Mouse (Mus musculus) liver (tissue): ENCODE measurements around the gene Nipsnap3a.

Experiments used
- DNase-seq: peaks from one replicate; pipeline ENCODE4 v3.0.0-alpha.2; 2020; ENCODE audit warnings: mixed read lengths

The Nipsnap3a gene

DNA sequence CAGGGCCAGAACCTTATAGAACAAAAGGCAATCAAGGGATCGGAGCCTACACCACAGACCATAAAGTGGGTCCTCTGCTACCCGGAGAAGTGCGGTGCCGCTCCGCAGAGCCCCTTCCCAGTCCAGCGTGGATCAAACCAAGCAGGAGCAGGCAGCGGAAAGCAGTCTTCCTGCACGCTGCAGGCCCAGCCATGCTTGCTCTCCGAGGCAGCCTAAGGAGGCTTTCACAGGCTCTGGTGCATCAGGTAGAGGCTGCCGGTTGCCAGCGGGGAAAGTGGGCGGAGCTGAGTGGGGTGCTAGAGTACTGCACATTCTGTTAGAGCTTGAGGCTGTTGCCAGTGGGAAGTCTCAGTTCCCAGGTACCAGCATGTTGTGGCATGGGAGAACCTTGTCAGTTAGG is at the start of gene Nipsnap3a:
TSS of gene Nipsnap3a (plus strand) at position 25 of the 400 bp plus-strand sequence.
- peak; percentile 10 for DNase-seq

- DNase-seq: no peak
Observed at GRCm38 (mm10) chr4:52946665-52947064, 42.4 kb upstream of the Nipsnap3a start.

DNA sequence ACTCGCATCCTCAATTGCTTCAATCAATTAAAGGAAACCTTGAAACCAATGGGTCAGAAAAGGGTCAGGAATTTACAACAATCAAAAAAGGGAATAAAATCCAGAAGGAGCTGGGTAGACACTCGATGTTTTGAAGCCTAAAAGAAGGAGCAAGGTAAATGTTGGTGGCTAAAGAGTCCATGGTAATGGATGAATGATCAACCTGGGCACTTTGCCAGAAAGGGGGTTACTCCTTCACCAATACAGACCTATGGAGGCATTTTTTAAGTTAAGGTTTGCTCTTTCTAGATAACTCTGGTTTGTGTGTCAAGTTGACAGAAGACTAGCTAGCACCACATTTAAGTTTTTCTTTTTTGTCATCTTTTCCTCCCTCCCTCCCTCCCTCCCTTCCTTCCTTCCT is 40.1 kb upstream of the Nipsnap3a start:
- DNase-seq: no peak

DNA sequence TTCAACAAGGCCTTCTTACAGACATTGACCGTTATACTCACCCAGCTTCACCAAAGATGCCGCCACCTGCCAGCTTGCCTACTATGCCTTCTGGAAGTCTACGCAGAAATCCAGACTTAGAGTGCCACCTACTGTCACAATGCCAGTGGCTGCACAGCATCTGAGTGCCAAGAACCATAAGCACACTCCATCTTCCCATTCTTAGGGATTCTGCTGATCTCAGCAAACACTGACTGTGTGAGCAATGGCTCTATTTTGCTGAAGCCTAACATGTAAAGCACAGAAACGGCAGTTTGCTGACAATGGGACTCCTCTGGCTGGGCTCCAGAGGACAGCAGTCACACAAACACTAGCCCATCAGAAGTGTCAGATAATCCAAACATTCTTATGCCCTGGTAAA is 30.4 kb upstream of the Nipsnap3a start:
- DNase-seq: peak; percentile 5

DNA sequence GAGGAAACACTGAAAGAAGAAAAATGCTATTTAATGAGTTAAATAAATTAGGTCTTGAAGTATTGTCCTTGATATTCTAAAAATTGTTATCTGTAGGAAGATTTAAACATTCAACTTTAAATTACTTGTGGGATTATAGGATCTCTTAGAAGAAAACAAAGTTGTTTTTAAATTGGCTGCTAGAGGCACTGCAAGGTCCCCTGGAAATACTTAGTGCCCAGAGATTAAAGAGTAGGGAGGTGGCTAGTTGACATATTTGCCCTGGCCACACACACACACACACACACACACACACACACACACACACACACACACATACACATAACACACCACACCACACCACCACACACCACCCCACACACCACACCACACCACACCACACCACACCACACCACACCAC is 24.8 kb upstream of the Nipsnap3a start, which contains the start of gene Olfr270:
TSS of gene Olfr270 (plus strand) at position 301 of the 400 bp plus-strand sequence.
- no peak for DNase-seq

DNA sequence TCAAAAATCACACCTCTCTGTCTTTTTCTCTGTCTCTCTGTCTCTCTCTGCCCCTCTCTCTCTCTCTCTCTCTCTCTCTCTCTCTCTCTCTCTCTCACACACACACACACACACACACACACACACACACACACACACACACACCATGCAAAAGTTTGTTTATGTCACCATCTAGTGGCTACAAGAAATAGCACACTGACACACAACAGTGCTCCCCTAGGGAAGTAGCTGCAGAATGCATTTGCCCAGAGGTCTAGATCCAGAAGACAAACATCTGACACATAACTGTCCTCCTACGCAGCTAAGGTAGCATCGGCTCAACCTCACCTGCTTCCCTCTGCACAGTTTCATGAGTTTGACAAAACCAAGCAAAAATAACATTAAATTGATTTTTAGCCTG is 3.9 kb upstream of the Nipsnap3a start:
- DNase-seq: no peak

- no peak for DNase-seq
Observed at GRCm38 (mm10) chr4:52986266-52986665, 2.8 kb upstream of the Nipsnap3a start.

- no peak for DNase-seq
Observed at GRCm38 (mm10) chr4:52999449-52999848, 10.4 kb downstream of the Nipsnap3a start.

GRCm38 (mm10) chr4:53000154-53000553 is 11.1 kb downstream of the Nipsnap3a start:
- no peak for DNase-seq

GRCm38 (mm10) chr4:53009183-53009582 is 20.1 kb downstream of the Nipsnap3a start:
- no peak for DNase-seq

GRCm38 (mm10) chr4:53009871-53010270 is 20.8 kb downstream of the Nipsnap3a start:
- DNase-seq: no peak

GRCm38 (mm10) chr4:53011732-53012361 is 22.8 kb downstream of the Nipsnap3a start, which contains the start of gene Nipsnap3b:
Nipsnap3b (plus strand) TSS chr4:53011880.
- peak; percentile 98 for DNase-seq

DNA sequence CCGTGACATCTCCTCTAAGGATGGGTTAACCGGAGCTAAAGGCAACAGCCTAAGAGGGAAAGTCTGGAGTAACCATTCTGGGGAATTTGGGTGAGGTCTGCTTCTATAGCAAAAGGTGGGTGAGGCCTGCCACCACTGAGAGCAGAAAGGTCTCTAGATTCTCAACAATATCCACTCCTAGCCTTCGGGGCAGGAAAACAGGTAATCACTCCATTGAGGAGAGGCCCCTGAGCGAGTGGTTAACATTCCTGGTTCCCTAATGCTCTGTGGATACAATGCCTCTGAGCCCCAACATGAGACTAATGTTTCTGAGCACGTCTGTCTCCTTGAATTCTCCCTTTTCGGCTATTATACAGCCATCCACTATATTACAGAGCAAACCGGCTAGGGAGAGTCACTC is 25.3 kb downstream of the Nipsnap3a start:
- DNase-seq: no peak

DNA sequence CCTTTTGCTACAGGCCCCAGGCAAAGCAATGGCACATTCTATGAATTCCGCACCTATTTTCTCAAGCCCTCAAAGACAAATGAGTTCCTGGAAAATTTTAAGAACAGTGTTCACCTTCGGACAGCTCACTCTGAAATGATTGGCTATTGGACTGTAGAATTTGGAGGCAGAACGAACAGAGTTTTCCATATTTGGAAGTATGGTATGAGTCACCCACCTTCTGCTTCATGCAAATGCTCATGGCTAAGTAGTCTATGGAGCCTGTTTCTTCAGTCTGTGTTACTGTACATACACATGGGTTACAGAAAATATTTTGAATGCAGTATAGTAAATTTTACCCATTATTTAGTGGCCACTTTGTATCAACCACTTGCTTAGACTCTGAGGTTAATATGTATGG is 26.0 kb downstream of the Nipsnap3a start:
- DNase-seq: no peak

GRCm38 (mm10) chr4:53018392-53018791 is 29.3 kb downstream of the Nipsnap3a start:
- DNase-seq: no peak

DNA sequence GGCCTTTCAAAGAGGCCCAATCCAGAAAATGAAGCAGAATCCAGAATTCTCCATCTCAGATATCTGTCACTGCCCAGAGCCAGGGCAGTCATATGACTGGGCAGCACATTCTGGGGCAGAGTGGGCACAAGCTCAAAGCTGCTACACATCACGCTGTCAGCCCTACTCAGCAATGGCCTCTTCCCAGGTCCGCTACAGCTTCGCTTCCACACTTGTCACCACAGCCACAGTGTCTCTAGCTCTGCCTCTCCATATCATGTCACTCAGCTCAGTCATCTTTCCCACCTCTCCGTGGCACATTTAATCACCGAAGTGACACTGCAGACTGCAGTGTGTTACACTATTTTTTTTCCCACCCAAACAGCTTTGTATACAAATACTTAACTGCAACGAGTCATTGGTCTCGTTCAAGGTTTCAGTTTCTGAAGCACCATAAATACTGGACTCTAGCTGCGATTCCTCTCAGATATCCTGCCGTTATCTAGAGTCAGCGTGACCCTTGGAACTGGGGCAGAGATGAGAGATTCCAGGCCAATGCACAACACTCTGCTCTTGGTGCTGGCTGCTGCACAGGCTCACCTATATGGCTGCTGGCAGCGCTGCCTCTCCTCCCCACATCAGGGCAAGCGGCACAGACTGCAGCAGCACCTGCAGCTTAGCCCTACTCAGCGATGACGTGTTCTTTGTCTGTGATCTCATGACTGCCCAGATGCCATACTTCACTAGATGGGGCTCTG is 34.3 kb downstream of the Nipsnap3a start:
- DNase-seq: peak; percentile 22

- no peak for DNase-seq
Observed at GRCm38 (mm10) chr4:53024397-53024796, 35.3 kb downstream of the Nipsnap3a start.

GRCm38 (mm10) chr4:53027811-53028210 is 38.7 kb downstream of the Nipsnap3a start:
- DNase-seq: no peak

DNA sequence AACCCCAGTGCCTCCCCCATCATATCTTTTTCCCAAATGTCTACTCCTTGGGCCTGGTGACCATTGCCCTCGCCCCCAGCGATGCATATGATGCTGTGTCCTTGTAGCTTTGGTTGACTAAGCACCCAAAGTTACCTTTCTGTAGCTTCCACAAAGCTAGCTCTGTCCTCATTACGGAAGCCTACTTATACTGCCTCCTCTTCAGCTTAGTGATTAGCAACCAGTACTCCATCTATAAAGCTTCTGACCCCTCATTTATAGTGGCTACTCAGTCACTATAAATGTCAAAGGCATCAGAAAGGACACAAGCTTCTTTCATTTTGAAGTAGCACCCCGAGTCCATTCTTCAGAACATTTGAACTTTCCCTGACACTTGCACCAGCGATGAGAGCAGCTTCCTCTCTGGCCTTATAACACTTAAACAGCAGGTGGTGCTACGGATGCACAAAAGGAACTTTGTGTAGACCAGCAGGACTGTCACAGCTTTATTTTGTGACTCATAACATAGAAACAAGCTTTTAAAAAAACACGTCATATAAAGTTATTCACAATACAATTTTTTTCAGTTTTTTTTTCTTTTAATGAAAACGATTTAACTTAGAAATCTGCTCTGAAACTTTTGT is 41.4 kb downstream of the Nipsnap3a start:
- no peak for DNase-seq

GRCm38 (mm10) chr4:53043819-53044218 is 54.7 kb downstream of the Nipsnap3a start:
- DNase-seq: no peak

GRCm38 (mm10) chr4:53045807-53046206 is 56.7 kb downstream of the Nipsnap3a start:
- no peak for DNase-seq

GRCm38 (mm10) chr4:53046238-53047022 is 57.4 kb downstream of the Nipsnap3a start:
- no peak for DNase-seq
